Mouse (Mus musculus): Measurements from ENCODE around the gene Ankrd1. TPM values are rescaled to one million over a fixed set of nuclear protein-coding genes. Genes with fewer than 3 reads are reported as not detected.

The Ankrd1 gene
- 0.11 TPM in 1 of 2 replicates, not detected in the other for polyA plus RNA-seq (2014; fragmentation: Nextera tagmentation; extraction: Ambion mirVana)

DNA sequence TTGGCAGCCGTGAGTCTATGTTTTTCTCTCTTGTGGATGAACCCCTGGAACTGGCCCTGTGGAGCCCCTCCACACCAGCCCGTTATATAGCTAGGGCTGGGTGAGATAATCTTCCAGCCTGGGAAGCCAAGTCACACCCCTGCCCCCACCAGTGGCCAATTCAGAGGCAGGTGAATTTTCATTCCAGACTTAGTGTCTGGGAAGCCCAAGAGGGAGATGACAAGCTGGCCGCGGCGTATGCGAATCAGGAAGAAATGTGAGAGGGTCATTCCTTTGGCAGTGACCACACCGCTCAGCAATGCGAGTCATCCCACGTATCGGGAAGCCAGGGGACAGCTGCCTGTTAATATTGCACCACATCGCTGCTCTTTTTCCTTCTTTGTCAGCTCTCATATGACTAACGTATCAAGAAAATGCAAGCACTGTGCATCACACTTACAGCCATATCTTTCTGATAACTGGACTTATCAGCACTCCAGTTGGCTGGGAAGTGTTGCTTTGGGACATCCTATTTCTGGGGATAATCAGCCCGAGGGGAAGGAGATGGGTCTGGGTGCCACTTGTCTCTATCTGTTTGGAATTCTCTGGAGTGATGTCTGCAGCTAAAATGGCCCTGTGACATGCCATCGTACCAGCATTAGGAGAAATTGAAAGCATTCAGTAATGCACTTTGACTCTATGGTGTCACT lies at the start of gene Ankrd1:
Gene Ankrd1 (minus strand): TSS at position 317 of the 689 bp plus-strand sequence.
- no peaks in the 10 kb centered on the region for H3K27me3 ChIP-seq (ENCODE audit: control insufficient read depth, insufficient read depth, low read length)
- no peaks in the 10 kb centered on the region for H3K36me3 ChIP-seq (ENCODE audit: control insufficient read depth, insufficient read depth, low read length)
- no peak within 1 kb of the TSS for H3K9ac ChIP-seq (ENCODE audit: low read depth, low read length)
- H3K4me1 ChIP-seq (replicated peaks; ENCODE audit: control insufficient read depth, insufficient read depth, low read length), result no peaks in the 10 kb centered on the region
- WGBS, result 86% methylated on average over 14 of the region's 14 CpGs
- no peaks in the 10 kb centered on the region for H3K9me3 ChIP-seq (ENCODE audit: control insufficient read depth, low read length)
- H3K4me2 ChIP-seq (replicated peaks; ENCODE audit: low read depth, low read length), result no peak within 1 kb of the TSS
- H3K27ac ChIP-seq (ENCODE audit: low read depth, low read length), result no peak within 1 kb of the TSS
- H3K4me3 ChIP-seq (ENCODE audit: low read depth, low read length), result no peak within 1 kb of the TSS
- ATAC-seq (ENCODE audit: low FRiP score) (no peak), DNase-seq (ENCODE audit: low spot score) (no peak)

DNA sequence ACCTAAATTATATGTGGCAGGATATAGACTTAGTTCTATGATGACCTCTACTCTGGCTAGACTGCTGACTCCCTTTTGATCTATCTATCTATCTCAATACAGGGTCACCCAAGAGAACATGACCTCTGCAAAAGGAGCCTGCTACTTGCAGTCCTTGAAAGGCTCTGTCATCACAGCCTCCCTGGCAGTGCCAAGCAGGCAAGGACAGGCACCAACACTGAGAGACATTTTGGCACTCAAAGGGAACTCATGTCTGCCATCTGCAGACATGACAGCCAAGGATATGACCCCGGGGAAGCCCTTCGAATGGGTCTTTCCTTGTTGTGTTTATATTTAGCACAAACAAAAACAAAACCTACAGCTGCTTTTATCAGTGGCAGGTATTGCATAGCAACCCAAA lies 49.2 kb upstream of the Ankrd1 start:
- Histone ChIP-seq H3K27me3 (ENCODE audit: control insufficient read depth, insufficient read depth, low read length) (no peaks in the 10 kb centered on the region), H3K4me2 (replicated peaks; ENCODE audit: low read depth, low read length) (no peak overlapping the region), H3K9ac (ENCODE audit: low read depth, low read length) (no peak overlapping the region), H3K9me3 (ENCODE audit: control insufficient read depth, low read length) (no peaks in the 10 kb centered on the region), H3K4me3 (ENCODE audit: low read depth, low read length) (no peak overlapping the region), H3K36me3 (ENCODE audit: control insufficient read depth, insufficient read depth, low read length) (no peaks in the 10 kb centered on the region), H3K4me1 (replicated peaks; ENCODE audit: control insufficient read depth, insufficient read depth, low read length) (no peaks in the 10 kb centered on the region), H3K27ac (ENCODE audit: low read depth, low read length) (no peak overlapping the region)
- no peak for ATAC-seq (ENCODE audit: low FRiP score)
- 82% methylated on average over 2 of the region's 2 CpGs for WGBS
- no peak for DNase-seq (ENCODE audit: low spot score)

DNA sequence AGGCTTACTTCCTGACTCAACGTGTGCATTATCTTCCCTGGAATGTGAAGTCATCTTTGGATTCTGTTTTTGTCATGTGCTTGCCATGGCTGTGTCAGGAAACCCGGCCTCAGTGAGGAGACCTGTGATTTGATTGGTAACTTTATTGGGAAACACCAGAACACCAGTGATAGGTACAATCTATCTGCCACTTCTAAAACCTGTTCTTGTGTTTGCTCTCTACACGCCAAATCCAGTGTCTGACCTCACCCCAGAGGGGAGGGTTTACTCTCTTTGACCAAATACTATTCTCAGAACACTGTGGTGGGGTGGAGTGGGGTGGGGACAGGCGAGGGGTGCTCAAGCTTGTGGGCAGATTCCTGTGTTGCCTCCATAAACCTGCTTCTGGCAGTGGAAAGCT lies 48.2 kb upstream of the Ankrd1 start:
- no peaks in the 10 kb centered on the region for H3K27me3 ChIP-seq (ENCODE audit: control insufficient read depth, insufficient read depth, low read length)
- DNase-seq (ENCODE audit: low spot score), result no peak
- no peak overlapping the region for H3K9ac ChIP-seq (ENCODE audit: low read depth, low read length)
- WGBS, result 85% methylated on average over 4 of the region's 4 CpGs
- H3K36me3 ChIP-seq (ENCODE audit: control insufficient read depth, insufficient read depth, low read length), result no peaks in the 10 kb centered on the region
- no peak overlapping the region for H3K4me2 ChIP-seq (replicated peaks; ENCODE audit: low read depth, low read length)
- no peak overlapping the region for H3K27ac ChIP-seq (ENCODE audit: low read depth, low read length)
- no peaks in the 10 kb centered on the region for H3K9me3 ChIP-seq (ENCODE audit: control insufficient read depth, low read length)
- H3K4me1 ChIP-seq (replicated peaks; ENCODE audit: control insufficient read depth, insufficient read depth, low read length), result no peaks in the 10 kb centered on the region
- no peak for ATAC-seq (ENCODE audit: low FRiP score)
- H3K4me3 ChIP-seq (ENCODE audit: low read depth, low read length), result no peak overlapping the region

DNA sequence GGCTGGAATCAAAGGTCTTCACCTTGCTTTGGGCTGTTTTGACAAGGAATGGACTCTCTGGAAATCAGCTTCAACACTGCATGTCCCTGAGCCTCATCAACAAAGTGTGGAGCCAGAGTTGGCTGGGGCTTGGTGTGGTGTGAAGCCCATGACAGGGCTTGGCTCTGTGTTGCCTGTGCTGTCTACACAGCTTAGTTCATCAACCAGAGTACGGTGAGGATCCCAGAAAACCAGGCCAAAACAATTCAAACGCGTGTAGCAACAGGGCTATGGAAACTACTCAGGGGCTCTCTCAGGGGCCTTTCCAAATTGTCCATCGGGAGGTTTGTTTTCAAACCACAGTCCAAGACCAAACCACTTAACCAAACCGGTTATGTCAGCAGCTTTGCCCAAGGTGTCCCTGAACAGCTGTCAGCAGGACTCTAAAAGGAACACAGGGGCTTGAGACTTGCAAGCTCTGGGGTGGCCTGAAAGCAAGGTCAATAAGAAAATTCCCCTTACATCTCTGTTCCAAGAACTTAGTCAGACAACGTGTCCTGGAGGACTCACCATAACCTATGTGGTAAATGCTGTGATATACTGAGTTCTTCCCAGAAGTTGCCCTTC lies 47.5 kb upstream of the Ankrd1 start:
- Histone ChIP-seq H3K27ac (ENCODE audit: low read depth, low read length) (no peak overlapping the region), H3K9me3 (ENCODE audit: control insufficient read depth, low read length) (no peaks in the 10 kb centered on the region), H3K4me3 (ENCODE audit: low read depth, low read length) (no peak overlapping the region), H3K9ac (ENCODE audit: low read depth, low read length) (no peak overlapping the region), H3K36me3 (ENCODE audit: control insufficient read depth, insufficient read depth, low read length) (no peaks in the 10 kb centered on the region), H3K4me1 (replicated peaks; ENCODE audit: control insufficient read depth, insufficient read depth, low read length) (no peaks in the 10 kb centered on the region), H3K27me3 (ENCODE audit: control insufficient read depth, insufficient read depth, low read length) (no peaks in the 10 kb centered on the region), H3K4me2 (replicated peaks; ENCODE audit: low read depth, low read length) (no peak overlapping the region)
- DNase-seq (ENCODE audit: low spot score) (no peak), ATAC-seq (ENCODE audit: low FRiP score) (no peak)
- 86% methylated on average over 6 of the region's 6 CpGs for WGBS

DNA sequence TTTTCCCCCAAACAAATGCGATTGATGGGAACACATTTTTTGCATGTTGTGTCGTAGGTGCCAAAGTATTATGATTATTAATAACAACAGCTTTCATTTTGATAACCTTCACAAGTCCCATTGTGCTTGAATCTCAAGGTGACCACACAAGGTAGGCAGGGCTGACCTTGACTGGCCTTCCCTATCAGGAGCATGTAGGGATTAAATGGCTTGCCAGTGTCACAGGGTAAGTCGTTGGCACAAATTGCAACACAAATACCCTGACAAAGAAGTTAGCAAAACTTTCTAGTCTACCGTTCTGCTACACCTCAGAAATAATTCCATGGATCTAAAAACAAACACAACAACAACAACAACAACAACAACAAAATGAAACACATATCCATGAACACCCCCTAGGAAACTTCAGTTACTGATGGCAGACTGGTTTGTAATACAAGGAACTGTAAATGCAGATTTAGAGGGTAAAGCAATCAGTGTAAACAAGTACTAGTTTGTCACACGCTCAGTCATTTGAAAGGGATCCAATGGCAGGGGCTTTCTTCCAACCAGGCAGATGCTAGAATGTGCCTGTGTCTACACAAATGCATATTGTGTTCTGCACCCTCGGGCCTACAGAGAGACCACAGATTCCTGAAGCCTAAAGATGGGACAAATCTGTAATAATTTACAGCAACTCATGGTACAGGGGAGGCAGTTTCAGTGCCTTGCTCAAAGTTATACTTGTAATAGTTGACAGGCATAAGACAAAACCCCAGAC lies 46.7 kb upstream of the Ankrd1 start:
- ATAC-seq (ENCODE audit: low FRiP score), result no peak

DNA sequence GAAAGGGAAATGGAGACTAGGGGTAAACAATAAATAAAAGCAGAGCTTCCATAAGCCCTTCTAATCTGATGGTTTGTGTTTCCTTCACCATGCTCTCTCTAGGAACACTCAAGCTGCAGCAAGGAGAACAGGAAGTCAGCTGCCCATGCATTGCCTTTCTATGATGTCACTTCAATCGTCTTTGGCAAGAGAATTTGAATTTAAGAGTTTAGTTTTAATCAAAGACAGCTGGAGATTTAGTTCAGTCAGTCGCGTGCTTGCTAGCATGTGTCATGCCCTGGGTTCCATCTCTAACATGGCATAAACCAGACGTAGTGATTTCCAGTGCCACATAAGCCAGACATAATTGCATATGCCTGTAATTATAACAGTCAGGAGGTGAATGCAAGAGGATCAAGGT lies 45.5 kb upstream of the Ankrd1 start:
- Histone ChIP-seq H3K4me2 (replicated peaks; ENCODE audit: low read depth, low read length) (no peak overlapping the region), H3K9ac (ENCODE audit: low read depth, low read length) (no peak overlapping the region), H3K27me3 (ENCODE audit: control insufficient read depth, insufficient read depth, low read length) (no peaks in the 10 kb centered on the region), H3K9me3 (ENCODE audit: control insufficient read depth, low read length) (no peaks in the 10 kb centered on the region), H3K36me3 (ENCODE audit: control insufficient read depth, insufficient read depth, low read length) (no peaks in the 10 kb centered on the region), H3K4me1 (replicated peaks; ENCODE audit: control insufficient read depth, insufficient read depth, low read length) (no peaks in the 10 kb centered on the region), H3K4me3 (ENCODE audit: low read depth, low read length) (no peak overlapping the region), H3K27ac (ENCODE audit: low read depth, low read length) (no peak overlapping the region)
- 81% methylated on average over 4 of the region's 4 CpGs for WGBS
- ATAC-seq (ENCODE audit: low FRiP score) (no peak), DNase-seq (ENCODE audit: low spot score) (no peak)

More for the DNA sequence above, 46.7 kb upstream of the Ankrd1 start:
- DNase-seq (ENCODE audit: low spot score), result no peak
- no peaks in the 10 kb centered on the region for H3K27me3 ChIP-seq (ENCODE audit: control insufficient read depth, insufficient read depth, low read length)
- no peaks in the 10 kb centered on the region for H3K4me1 ChIP-seq (replicated peaks; ENCODE audit: control insufficient read depth, insufficient read depth, low read length)
- H3K36me3 ChIP-seq (ENCODE audit: control insufficient read depth, insufficient read depth, low read length), result no peaks in the 10 kb centered on the region
- WGBS, result 87% methylated on average over 6 of the region's 6 CpGs
- H3K4me3 ChIP-seq (ENCODE audit: low read depth, low read length), result no peak overlapping the region
- H3K9me3 ChIP-seq (ENCODE audit: control insufficient read depth, low read length), result no peaks in the 10 kb centered on the region
- H3K4me2 ChIP-seq (replicated peaks; ENCODE audit: low read depth, low read length), result no peak overlapping the region
- no peak overlapping the region for H3K27ac ChIP-seq (ENCODE audit: low read depth, low read length)
- H3K9ac ChIP-seq (ENCODE audit: low read depth, low read length), result no peak overlapping the region

DNA sequence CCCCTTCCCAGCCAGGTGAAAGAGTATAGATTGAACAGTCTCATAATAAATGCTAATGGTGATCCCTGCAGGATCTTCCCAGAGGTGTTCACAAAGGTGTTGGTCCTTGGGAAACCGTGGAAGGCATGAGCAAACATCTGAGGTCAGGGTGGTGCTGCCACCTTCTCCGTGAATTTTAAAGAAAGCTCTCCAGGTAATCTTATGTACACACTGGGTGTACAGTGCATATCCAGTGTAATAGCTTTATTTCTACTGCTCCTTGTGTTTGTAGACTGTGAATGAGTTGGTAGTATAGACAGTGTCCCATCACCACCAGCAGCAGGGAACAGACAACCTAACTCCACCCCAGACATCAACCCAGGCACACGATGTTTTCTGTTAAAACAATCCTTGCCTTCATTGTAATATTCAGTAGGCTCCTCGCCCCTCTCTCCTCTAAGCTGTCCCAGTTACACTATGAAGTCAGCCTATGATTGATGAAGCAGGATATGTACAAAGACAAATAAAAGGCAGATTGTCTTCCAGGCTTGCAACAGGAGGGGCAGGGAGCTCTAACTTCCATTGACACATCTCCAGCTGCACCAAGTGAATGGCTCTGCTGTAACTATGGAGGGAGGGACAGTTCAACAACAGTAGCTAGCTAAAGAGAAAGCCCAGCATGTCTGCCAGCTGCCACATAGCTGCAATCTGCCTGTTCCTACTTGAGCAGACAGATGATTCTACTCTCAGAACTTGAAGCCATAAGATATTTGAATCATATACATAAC lies 30.5 kb upstream of the Ankrd1 start:
- ATAC-seq (ENCODE audit: low FRiP score), result peak; percentile 64; the same call in 1 of the 2 replicates
- Histone ChIP-seq H3K27ac (ENCODE audit: low read depth, low read length) (no peak overlapping the region), H3K36me3 (ENCODE audit: control insufficient read depth, insufficient read depth, low read length) (no peaks in the 10 kb centered on the region), H3K4me2 (replicated peaks; ENCODE audit: low read depth, low read length) (no peak overlapping the region), H3K4me1 (replicated peaks; ENCODE audit: control insufficient read depth, insufficient read depth, low read length) (no peaks in the 10 kb centered on the region), H3K9me3 (ENCODE audit: control insufficient read depth, low read length) (no peaks in the 10 kb centered on the region), H3K9ac (ENCODE audit: low read depth, low read length) (no peak overlapping the region), H3K27me3 (ENCODE audit: control insufficient read depth, insufficient read depth, low read length) (no peaks in the 10 kb centered on the region), H3K4me3 (ENCODE audit: low read depth, low read length) (no peak overlapping the region)
- peak; percentile 19 for DNase-seq (ENCODE audit: low spot score)
- 56% methylated on average over 4 of the region's 4 CpGs for WGBS

DNA sequence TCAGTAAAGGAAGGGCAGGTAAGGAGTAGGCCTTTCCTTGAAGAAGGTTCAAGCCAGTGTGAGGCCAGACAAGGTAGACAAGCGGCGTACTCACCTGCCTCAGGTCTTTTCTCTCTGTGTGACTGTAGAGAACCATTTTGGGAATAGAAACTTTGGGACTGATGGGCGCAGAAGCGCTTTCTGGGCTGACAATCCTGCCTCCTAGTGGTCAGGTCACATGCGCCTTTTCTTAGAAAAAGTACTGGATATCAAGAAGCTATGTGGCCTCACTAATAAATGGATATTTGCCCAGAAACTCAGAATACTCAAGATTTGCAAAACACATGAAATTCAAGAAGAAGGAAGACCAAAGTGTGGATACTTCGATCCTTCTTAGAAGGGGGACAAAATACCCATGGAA lies 28.7 kb upstream of the Ankrd1 start:
- 83% methylated on average over 6 of the region's 6 CpGs for WGBS
- H3K9me3 ChIP-seq (ENCODE audit: control insufficient read depth, low read length), result no peaks in the 10 kb centered on the region
- no peak for DNase-seq (ENCODE audit: low spot score)

More for the DNA sequence above, 28.7 kb upstream of the Ankrd1 start:
- Histone ChIP-seq H3K4me1 (replicated peaks; ENCODE audit: control insufficient read depth, insufficient read depth, low read length) (no peaks in the 10 kb centered on the region), H3K9ac (ENCODE audit: low read depth, low read length) (no peak overlapping the region), H3K4me2 (replicated peaks; ENCODE audit: low read depth, low read length) (no peak overlapping the region), H3K27me3 (ENCODE audit: control insufficient read depth, insufficient read depth, low read length) (no peaks in the 10 kb centered on the region), H3K36me3 (ENCODE audit: control insufficient read depth, insufficient read depth, low read length) (no peaks in the 10 kb centered on the region), H3K27ac (ENCODE audit: low read depth, low read length) (no peak overlapping the region), H3K4me3 (ENCODE audit: low read depth, low read length) (no peak overlapping the region)
- no peak for ATAC-seq (ENCODE audit: low FRiP score)

All from hindbrain, embryonic 11.5 days (tissue).